Mouse (Mus musculus): ENCODE measurements around the gene Tmem209. TPM values are rescaled to one million over a fixed set of nuclear protein-coding genes. Genes with fewer than 3 reads are reported as not detected.

Tmem209 gene
- polyA plus RNA-seq, 1 experiment from 2014 or later, result 39.8 TPM

- Histone ChIP-seq H3K36me3 (ENCODE audit: control insufficient read depth, insufficient read depth, low read length) (no peaks in the 10 kb centered on the region), H3K27ac (ENCODE audit: low read length) (peak overlapping the region; percentile 97), H3K4me1 (ENCODE audit: control insufficient read depth, insufficient read depth, low read length) (peaks cover 11% of the 10 kb centered on the region; the same call in 1 of the 2 replicates), H3K9ac (replicated peaks; ENCODE audit: low read depth, low read length) (no peak overlapping the region), H3K9me3 (ENCODE audit: control insufficient read depth, low read depth, low read length) (no peaks in the 10 kb centered on the region), H3K4me3 (ENCODE audit: low read depth, low read length) (no peak overlapping the region), H3K4me2 (replicated peaks; ENCODE audit: low read depth, low read length) (no peak overlapping the region), H3K27me3 (ENCODE audit: control insufficient read depth, insufficient read depth, low read length) (no peaks in the 10 kb centered on the region)
- no peak for ATAC-seq (ENCODE audit: insufficient number of reproducible peaks, insufficient read depth, low FRiP score, low read depth)
- 42% methylated on average over 7 of the region's 7 CpGs for WGBS
Observed at GRCm38 (mm10) chr6:30525456-30526332, 16.1 kb upstream of the Tmem209 start.

DNA sequence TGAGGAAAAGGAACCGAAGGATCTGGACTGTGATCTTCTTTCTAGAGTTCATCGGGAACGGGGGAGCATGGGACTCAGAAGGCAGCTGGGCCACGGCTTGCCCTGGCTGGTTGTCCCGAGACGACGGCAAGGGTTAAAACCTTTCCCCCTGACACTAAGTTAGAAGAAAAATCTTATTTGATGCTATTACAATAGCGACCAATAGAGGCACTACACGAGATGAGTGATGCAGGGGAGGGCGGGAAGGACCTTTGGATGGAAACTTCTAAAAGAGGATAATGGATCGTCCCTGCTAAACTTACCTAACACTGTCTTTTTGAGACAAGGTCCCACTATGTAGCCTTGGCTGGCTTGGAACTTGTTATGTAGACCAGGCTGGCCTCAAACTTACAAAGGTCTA, 10.8 kb upstream of the Tmem209 start:
- Histone ChIP-seq H3K9ac (replicated peaks; ENCODE audit: low read depth, low read length) (no peak overlapping the region), H3K27me3 (ENCODE audit: control insufficient read depth, insufficient read depth, low read length) (no peaks in the 10 kb centered on the region), H3K27ac (ENCODE audit: low read length) (no peak overlapping the region), H3K4me3 (ENCODE audit: low read depth, low read length) (no peak overlapping the region), H3K9me3 (ENCODE audit: control insufficient read depth, low read depth, low read length) (no peaks in the 10 kb centered on the region), H3K4me2 (replicated peaks; ENCODE audit: low read depth, low read length) (no peak overlapping the region), H3K4me1 (ENCODE audit: control insufficient read depth, insufficient read depth, low read length) (peaks cover 7% of the 10 kb centered on the region; the same call in 1 of the 2 replicates), H3K36me3 (ENCODE audit: control insufficient read depth, insufficient read depth, low read length) (no peaks in the 10 kb centered on the region)
- ATAC-seq (ENCODE audit: insufficient number of reproducible peaks, insufficient read depth, low FRiP score, low read depth), result no peak
- 60% methylated on average over 11 of the region's 11 CpGs for WGBS

DNA sequence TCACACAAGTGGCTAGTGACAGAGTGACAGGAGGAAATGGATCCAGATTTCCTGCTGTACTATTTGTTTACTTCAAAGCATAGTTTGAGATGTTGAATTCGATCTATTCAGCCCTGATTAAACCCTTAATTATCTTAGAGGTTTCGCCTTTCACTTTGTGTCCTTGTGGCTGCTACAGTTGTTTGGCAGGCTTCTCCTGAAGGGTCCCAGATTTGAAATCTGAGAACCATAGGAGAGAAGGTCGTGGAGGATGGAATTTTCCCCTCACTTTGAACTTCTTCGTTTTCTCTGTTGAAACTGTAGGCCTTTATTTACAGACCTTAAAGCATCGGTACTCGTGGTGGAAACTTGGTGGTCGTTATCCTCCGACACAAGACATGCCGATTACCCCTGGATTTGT, 4.7 kb upstream of the Tmem209 start:
- Histone ChIP-seq H3K4me3 (ENCODE audit: low read depth, low read length) (no peak overlapping the region), H3K36me3 (ENCODE audit: control insufficient read depth, insufficient read depth, low read length) (no peaks in the 10 kb centered on the region), H3K4me2 (replicated peaks; ENCODE audit: low read depth, low read length) (no peak overlapping the region), H3K9ac (replicated peaks; ENCODE audit: low read depth, low read length) (no peak overlapping the region), H3K27ac (ENCODE audit: low read length) (peak overlapping the region; percentile 83), H3K9me3 (ENCODE audit: control insufficient read depth, low read depth, low read length) (no peaks in the 10 kb centered on the region), H3K4me1 (ENCODE audit: control insufficient read depth, insufficient read depth, low read length) (peaks cover 20% of the 10 kb centered on the region), H3K27me3 (ENCODE audit: control insufficient read depth, insufficient read depth, low read length) (no peaks in the 10 kb centered on the region)
- 6% methylated on average over 9 of the region's 9 CpGs for WGBS
- ATAC-seq (ENCODE audit: insufficient number of reproducible peaks, insufficient read depth, low FRiP score, low read depth), result no peak

- peaks cover 12% of the 10 kb centered on the region for H3K36me3 ChIP-seq (ENCODE audit: control insufficient read depth, insufficient read depth, low read length)
- H3K4me2 ChIP-seq (replicated peaks; ENCODE audit: low read depth, low read length), result peak overlapping the region; percentile 44; the same call in 1 of the 2 replicates
- H3K9ac ChIP-seq (replicated peaks; ENCODE audit: low read depth, low read length), result no peak overlapping the region; the same call in 1 of the 2 replicates
Observed at GRCm38 (mm10) chr6:30510291-30510690, 708 bp upstream of the Tmem209 start.

GRCm38 (mm10) chr6:30508824-30509223, 759 bp downstream of the Tmem209 start:
- 11% methylated on average over 2 of the region's 2 CpGs for WGBS
- Histone ChIP-seq H3K27me3 (ENCODE audit: control insufficient read depth, insufficient read depth, low read length) (no peaks in the 10 kb centered on the region), H3K4me2 (replicated peaks; ENCODE audit: low read depth, low read length) (peak overlapping the region; percentile 44), H3K9me3 (ENCODE audit: control insufficient read depth, low read depth, low read length) (no peaks in the 10 kb centered on the region), H3K4me3 (ENCODE audit: low read depth, low read length) (peak overlapping the region; percentile 46), H3K9ac (replicated peaks; ENCODE audit: low read depth, low read length) (peak overlapping the region; percentile 78), H3K36me3 (ENCODE audit: control insufficient read depth, insufficient read depth, low read length) (peaks cover 23% of the 10 kb centered on the region), H3K27ac (ENCODE audit: low read length) (peak overlapping the region; percentile 98), H3K4me1 (ENCODE audit: control insufficient read depth, insufficient read depth, low read length) (peaks cover 7% of the 10 kb centered on the region)
- ATAC-seq (ENCODE audit: insufficient number of reproducible peaks, insufficient read depth, low FRiP score, low read depth), result no peak

More at GRCm38 (mm10) chr6:30510291-30510690, 708 bp upstream of the Tmem209 start:
- Histone ChIP-seq H3K9me3 (ENCODE audit: control insufficient read depth, low read depth, low read length) (no peaks in the 10 kb centered on the region), H3K4me1 (ENCODE audit: control insufficient read depth, insufficient read depth, low read length) (peaks cover 15% of the 10 kb centered on the region), H3K4me3 (ENCODE audit: low read depth, low read length) (no peak overlapping the region), H3K27ac (ENCODE audit: low read length) (peak overlapping the region; percentile 98), H3K27me3 (ENCODE audit: control insufficient read depth, insufficient read depth, low read length) (no peaks in the 10 kb centered on the region)
- ATAC-seq (ENCODE audit: insufficient number of reproducible peaks, insufficient read depth, low FRiP score, low read depth), result no peak
- 69% methylated on average over 5 of the region's 5 CpGs for WGBS

- ATAC-seq (ENCODE audit: insufficient number of reproducible peaks, insufficient read depth, low FRiP score, low read depth), result no peak
- H3K36me3 ChIP-seq (ENCODE audit: control insufficient read depth, insufficient read depth, low read length), result peaks cover 45% of the 10 kb centered on the region
- 82% methylated on average over 3 of the region's 3 CpGs for WGBS
- H3K9ac ChIP-seq (replicated peaks; ENCODE audit: low read depth, low read length), result no peak overlapping the region
- H3K4me3 ChIP-seq (ENCODE audit: low read depth, low read length), result no peak overlapping the region
- H3K27ac ChIP-seq (ENCODE audit: low read length), result no peak overlapping the region
- no peaks in the 10 kb centered on the region for H3K9me3 ChIP-seq (ENCODE audit: control insufficient read depth, low read depth, low read length)
- no peaks in the 10 kb centered on the region for H3K4me1 ChIP-seq (ENCODE audit: control insufficient read depth, insufficient read depth, low read length)
- no peak overlapping the region for H3K4me2 ChIP-seq (replicated peaks; ENCODE audit: low read depth, low read length)
- no peaks in the 10 kb centered on the region for H3K27me3 ChIP-seq (ENCODE audit: control insufficient read depth, insufficient read depth, low read length)
Observed at GRCm38 (mm10) chr6:30499049-30499448, 10.5 kb downstream of the Tmem209 start.

DNA sequence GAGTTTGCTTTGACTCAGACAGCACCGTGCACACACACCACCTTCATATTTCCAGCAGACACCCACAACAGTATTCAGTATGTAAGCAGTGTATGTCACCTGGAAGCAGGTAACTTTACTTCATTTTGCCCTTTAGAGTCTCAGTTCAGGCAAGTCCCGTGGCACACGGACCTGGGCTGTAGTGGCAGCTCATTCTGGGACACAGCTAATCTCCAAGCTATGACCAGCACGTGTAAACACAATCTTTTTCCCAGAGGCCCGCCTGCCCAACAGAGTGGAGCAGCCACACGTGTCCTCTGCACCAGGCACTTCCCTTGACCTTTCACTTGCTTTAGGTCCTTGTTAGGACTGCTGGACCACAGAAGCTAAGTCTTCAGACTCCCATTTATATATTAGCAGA, 23.1 kb downstream of the Tmem209 start:
- Histone ChIP-seq H3K27me3 (ENCODE audit: control insufficient read depth, insufficient read depth, low read length) (no peaks in the 10 kb centered on the region), H3K4me2 (replicated peaks; ENCODE audit: low read depth, low read length) (no peak overlapping the region), H3K9me3 (ENCODE audit: control insufficient read depth, low read depth, low read length) (no peaks in the 10 kb centered on the region), H3K9ac (replicated peaks; ENCODE audit: low read depth, low read length) (no peak overlapping the region), H3K36me3 (ENCODE audit: control insufficient read depth, insufficient read depth, low read length) (peaks cover 70% of the 10 kb centered on the region), H3K4me1 (ENCODE audit: control insufficient read depth, insufficient read depth, low read length) (no peaks in the 10 kb centered on the region), H3K27ac (ENCODE audit: low read length) (no peak overlapping the region), H3K4me3 (ENCODE audit: low read depth, low read length) (no peak overlapping the region)
- 89% methylated on average over 6 of the region's 6 CpGs for WGBS
- ATAC-seq (ENCODE audit: insufficient number of reproducible peaks, insufficient read depth, low FRiP score, low read depth), result no peak

DNA sequence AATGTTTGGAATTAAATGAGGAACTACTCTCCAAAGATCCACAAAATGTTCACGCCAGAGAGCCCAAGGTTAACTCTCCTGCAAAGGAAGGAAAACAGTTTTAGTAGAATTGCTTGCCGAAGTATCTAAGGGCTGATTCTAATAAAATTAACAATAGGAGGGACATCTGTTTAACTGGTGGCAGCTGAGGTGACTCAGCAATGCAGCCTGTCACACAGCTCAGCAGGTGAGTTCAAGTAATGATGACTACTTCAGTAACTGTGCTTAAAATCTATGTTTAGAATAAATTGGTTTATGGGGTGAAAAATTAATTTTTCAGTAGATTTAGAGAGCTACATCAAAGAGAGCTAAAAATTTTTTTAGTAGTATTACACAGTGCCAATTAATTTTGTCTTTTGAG, 26.7 kb downstream of the Tmem209 start:
- H3K4me3 ChIP-seq (ENCODE audit: low read depth, low read length), result no peak overlapping the region

More for the DNA sequence above, 26.7 kb downstream of the Tmem209 start:
- WGBS, result 88% methylated on average over 2 of the region's 2 CpGs
- H3K9ac ChIP-seq (replicated peaks; ENCODE audit: low read depth, low read length), result no peak overlapping the region
- H3K9me3 ChIP-seq (ENCODE audit: control insufficient read depth, low read depth, low read length), result no peaks in the 10 kb centered on the region
- no peaks in the 10 kb centered on the region; the same call in 1 of the 2 replicates for H3K4me1 ChIP-seq (ENCODE audit: control insufficient read depth, insufficient read depth, low read length)
- peaks cover 65% of the 10 kb centered on the region for H3K36me3 ChIP-seq (ENCODE audit: control insufficient read depth, insufficient read depth, low read length)
- no peaks in the 10 kb centered on the region for H3K27me3 ChIP-seq (ENCODE audit: control insufficient read depth, insufficient read depth, low read length)
- ATAC-seq (ENCODE audit: insufficient number of reproducible peaks, insufficient read depth, low FRiP score, low read depth), result no peak
- H3K27ac ChIP-seq (ENCODE audit: low read length), result no peak overlapping the region
- H3K4me2 ChIP-seq (replicated peaks; ENCODE audit: low read depth, low read length), result no peak overlapping the region
